Mouse (Mus musculus): ENCODE measurements around the gene Ppp2r5b. TPM values are rescaled to one million over a fixed set of nuclear protein-coding genes. Genes with fewer than 3 reads are reported as not detected.

Gene Ppp2r5b
- polyA plus RNA-seq, 1 experiment from 2014 or later = 172 TPM

GRCm38 (mm10) chr19:6240725-6241124 is 5.1 kb upstream of the Ppp2r5b start:
- in situ Hi-C loops (cut with MboI; ENCODE audit: low pct_unique_long_range_greater_than_20kb) = no loop called here
- no peak for DNase-seq (ENCODE audit: low read depth, low spot score)
- H3K27me3 ChIP-seq = no peaks in the 10 kb centered on the region
- POLR2A ChIA-PET = interaction anchor here (0.7 to 1.2 kb wide), 2 partner anchors 9 to 39 kb away, joined by 5 to 7 read pairs; no protein-coding TSS in a partner anchor
- CTCF ChIA-PET = interaction anchor here (0.8 to 1.4 kb wide), 3 partner anchors 10 to 84 kb away, joined by 3 to 4 read pairs (median 3); no protein-coding TSS in a partner anchor
- no peak for TF ChIP-seq CTCF (IDR thresholded peaks at IDR 0.05)
- ATAC-seq = no peak

- DNase-seq (ENCODE audit: low read depth, low spot score) (no peak), ATAC-seq (no peak)
- H3K27me3 ChIP-seq = no peaks in the 10 kb centered on the region
- TF ChIP-seq CTCF (IDR thresholded peaks at IDR 0.05) = no peak
- POLR2A ChIA-PET = interaction anchor here (1.1 kb wide), 1 partner anchor 193 kb away, joined by 3 read pairs; no protein-coding TSS in a partner anchor
- in situ Hi-C loops (cut with MboI; ENCODE audit: low pct_unique_long_range_greater_than_20kb) = no loop called here
- CTCF ChIA-PET = no interaction called here
Observed at GRCm38 (mm10) chr19:6240136-6240535, 4.5 kb upstream of the Ppp2r5b start.

GRCm38 (mm10) chr19:6238740-6239139 is 3.1 kb upstream of the Ppp2r5b start:
- CTCF ChIA-PET = interaction anchor here (1.1 to 1.3 kb wide), 2 partner anchors 38 to 97 kb away, joined by 4 read pairs; partner anchors contain the start of genes Arl2 and Ehd1
- ATAC-seq (no peak), DNase-seq (ENCODE audit: low read depth, low spot score) (no peak)
- in situ Hi-C loops (cut with MboI; ENCODE audit: low pct_unique_long_range_greater_than_20kb) = no loop called here
- TF ChIP-seq CTCF (IDR thresholded peaks at IDR 0.05) = no peak
- POLR2A ChIA-PET = no interaction called here
- H3K27me3 ChIP-seq = no peaks in the 10 kb centered on the region

GRCm38 (mm10) chr19:6236842-6237241 is 1.2 kb upstream of the Ppp2r5b start:
- TF ChIP-seq CTCF (IDR thresholded peaks at IDR 0.05) = no peak
- CTCF ChIA-PET = interaction anchor here (1.9 kb wide), 1 partner anchor 16 kb away, joined by 6 read pairs; no protein-coding TSS in a partner anchor

GRCm38 (mm10) chr19:6236053-6236441 is 375 bp upstream of the Ppp2r5b start:
- ChIA-PET CTCF (interaction anchor here (1.1 to 1.9 kb wide), 2 partner anchors 17 to 95 kb away, joined by 5 to 6 read pairs; partner anchors contain the start of genes Arl2 and Batf2), POLR2A (interaction anchor here (0.8 to 3.1 kb wide), 3 partner anchors 63 to 95 kb away, joined by 3 to 16 read pairs (median 3); partner anchors contain the start of genes Arl2 and Batf2)
- H3K27me3 ChIP-seq = no peaks in the 10 kb centered on the region
- ATAC-seq = peak; percentile 68
- in situ Hi-C loops (cut with MboI; ENCODE audit: low pct_unique_long_range_greater_than_20kb) = no loop called here
- no peak for DNase-seq (ENCODE audit: low read depth, low spot score)
- TF ChIP-seq CTCF (IDR thresholded peaks at IDR 0.05) = no peak

More at GRCm38 (mm10) chr19:6236842-6237241, 1.2 kb upstream of the Ppp2r5b start:
- in situ Hi-C loops (cut with MboI; ENCODE audit: low pct_unique_long_range_greater_than_20kb) = no loop called here
- no peaks in the 10 kb centered on the region for H3K27me3 ChIP-seq
- DNase-seq (ENCODE audit: low read depth, low spot score) (no peak), ATAC-seq (no peak)
- POLR2A ChIA-PET = interaction anchor here (0.9 to 3.1 kb wide), 2 partner anchors 89 to 96 kb away, joined by 3 to 16 read pairs; partner anchors contain the start of genes Arl2 and Batf2

- ChIA-PET POLR2A (interaction anchor here (0.8 to 3.1 kb wide), 5 partner anchors 12 to 106 kb away, joined by 3 to 16 read pairs (median 3); partner anchors contain the start of genes Arl2, Batf2 and Snx15), CTCF (interaction anchor here (1.3 to 1.9 kb wide), 2 partner anchors 18 to 68 kb away, joined by 5 to 6 read pairs; no protein-coding TSS in a partner anchor)
- no peak for DNase-seq (ENCODE audit: low read depth, low spot score)
- in situ Hi-C loops (cut with MboI; ENCODE audit: low pct_unique_long_range_greater_than_20kb) = loop anchor here (5.0 kb wide), 1 partner anchor 77 kb away; no protein-coding TSS in a partner anchor
- H3K27me3 ChIP-seq = no peaks in the 10 kb centered on the region
- no peak for TF ChIP-seq CTCF (IDR thresholded peaks at IDR 0.05)
- ATAC-seq = no peak
Observed at GRCm38 (mm10) chr19:6234337-6235083, 1.2 kb downstream of the Ppp2r5b start.

- ChIA-PET CTCF (interaction anchor here (0.7 to 1.3 kb wide), 2 partner anchors 67 to 92 kb away, joined by 3 to 5 read pairs; partner anchors contain the start of gene Arl2), POLR2A (interaction anchor here (0.8 to 3.1 kb wide), 3 partner anchors 13 to 93 kb away, joined by 3 to 16 read pairs (median 5); partner anchors contain the start of genes Arl2 and Batf2)
- H3K27me3 ChIP-seq = no peaks in the 10 kb centered on the region
- in situ Hi-C loops (cut with MboI; ENCODE audit: low pct_unique_long_range_greater_than_20kb) = loop anchor here (5.0 kb wide), 1 partner anchor 76 kb away; no protein-coding TSS in a partner anchor
- ATAC-seq (peak; percentile 66), DNase-seq (ENCODE audit: low read depth, low spot score) (no peak)
- no peak for TF ChIP-seq CTCF (IDR thresholded peaks at IDR 0.05)
Observed at GRCm38 (mm10) chr19:6233647-6234046, 2.0 kb downstream of the Ppp2r5b start.

- DNase-seq (ENCODE audit: low read depth, low spot score) (no peak), ATAC-seq (no peak)
- ChIA-PET POLR2A (interaction anchor here (1.0 to 1.2 kb wide), 2 partner anchors 74 to 89 kb away, joined by 4 read pairs; partner anchors contain the start of gene Arl2), CTCF (interaction anchor here (1.3 to 1.5 kb wide), 2 partner anchors 10 to 90 kb away, joined by 3 read pairs; partner anchors contain the start of genes Arl2 and Atg2a)
- TF ChIP-seq CTCF (IDR thresholded peaks at IDR 0.05) = no peak
- H3K27me3 ChIP-seq = no peaks in the 10 kb centered on the region
- in situ Hi-C loops (cut with MboI; ENCODE audit: low pct_unique_long_range_greater_than_20kb) = loop anchor here (5.0 kb wide), 1 partner anchor 74 kb away; no protein-coding TSS in a partner anchor
Observed at GRCm38 (mm10) chr19:6231036-6231435, 4.6 kb downstream of the Ppp2r5b start.

- in situ Hi-C loops (cut with MboI; ENCODE audit: low pct_unique_long_range_greater_than_20kb) = loop anchor here (5.0 kb wide), 1 partner anchor 73 kb away; no protein-coding TSS in a partner anchor
- DNase-seq (ENCODE audit: low read depth, low spot score) = no peak
- H3K27me3 ChIP-seq = no peaks in the 10 kb centered on the region
- POLR2A ChIA-PET = interaction anchor here (0.6 to 1.2 kb wide), 2 partner anchors 89 to 110 kb away, joined by 3 to 4 read pairs; partner anchors contain the start of genes Arl2 and Map4k2
- ATAC-seq = no peak
- no peak for TF ChIP-seq CTCF (IDR thresholded peaks at IDR 0.05)
- CTCF ChIA-PET = interaction anchor here (1.3 to 1.5 kb wide), 3 partner anchors 11 to 128 kb away, joined by 3 to 4 read pairs (median 3); partner anchors contain the start of genes Arl2 and Atg2a
Observed at GRCm38 (mm10) chr19:6230411-6230810, 5.3 kb downstream of the Ppp2r5b start.

- ChIA-PET CTCF (interaction anchor here (1.0 to 1.9 kb wide), 2 partner anchors 9 to 11 kb away, joined by 3 to 7 read pairs; no protein-coding TSS in a partner anchor), POLR2A (interaction anchor here (0.7 to 1.8 kb wide), 4 partner anchors 9 to 161 kb away, joined by 3 to 4 read pairs (median 4); no protein-coding TSS in a partner anchor)
- in situ Hi-C loops (cut with MboI; ENCODE audit: low pct_unique_long_range_greater_than_20kb) = no loop called here
- H3K27me3 ChIP-seq = no peaks in the 10 kb centered on the region
- TF ChIP-seq CTCF (IDR thresholded peaks at IDR 0.05) = no peak
- DNase-seq (ENCODE audit: low read depth, low spot score) (no peak), ATAC-seq (no peak)
Observed at GRCm38 (mm10) chr19:6227864-6228263, 7.8 kb downstream of the Ppp2r5b start.

Measured in Patski (cell line).